Mouse (Mus musculus): ENCODE data around the gene Gm21900. TPM values are rescaled to one million over a fixed set of nuclear protein-coding genes. Genes with fewer than 3 reads are reported as not detected.
"Not testable (repeated sequence)": the region's sequence is repeated elsewhere in the genome, so short reads cannot be mapped to it uniquely, and the experiment has no call there.

Gm21900 gene
- total RNA-seq (2014; rRNA removed; ENCODE audit: low replicate concordance), result not detected in 2 replicates
- not detected in 2 replicates for polyA plus RNA-seq (2015; fragmentation: Nextera tagmentation; extraction: Ambion mirVana)

- ATAC-seq (ENCODE audit: insufficient read depth, low read depth); H3K4me3 ChIP-seq (ENCODE audit: low read depth, low read length); H3K4me1 ChIP-seq (ENCODE audit: control insufficient read depth, insufficient read depth); H3K9me3 ChIP-seq (replicated peaks; ENCODE audit: control insufficient read depth, low read length); H3K36me3 ChIP-seq (replicated peaks; ENCODE audit: control insufficient read depth, insufficient read depth, low read length); H3K27me3 ChIP-seq (ENCODE audit: control insufficient read depth, insufficient read depth, low read length); DNase-seq (ENCODE audit: low spot score); H3K4me2 ChIP-seq (ENCODE audit: low read depth, low read length); H3K9ac ChIP-seq (replicated peaks; ENCODE audit: low read depth, low read length); H3K27ac ChIP-seq (ENCODE audit: low read depth): not testable (repeated sequence)
- WGBS, result 69% methylated on average over 3 of the region's 4 CpGs
Measured at GRCm38 (mm10) chrY:10616061-10616460, at the start of gene Gm21900. Gene Gm21900 (plus strand): TSS chrY:10616361.

GRCm38 (mm10) chrY:10643516-10643915 is 27.4 kb downstream of the Gm21900 start:
- not testable (repeated sequence) for H3K27ac ChIP-seq (ENCODE audit: low read depth); H3K9me3 ChIP-seq (replicated peaks; ENCODE audit: control insufficient read depth, low read length); H3K36me3 ChIP-seq (replicated peaks; ENCODE audit: control insufficient read depth, insufficient read depth, low read length); H3K27me3 ChIP-seq (ENCODE audit: control insufficient read depth, insufficient read depth, low read length); H3K9ac ChIP-seq (replicated peaks; ENCODE audit: low read depth, low read length); H3K4me2 ChIP-seq (ENCODE audit: low read depth, low read length); DNase-seq (ENCODE audit: low spot score); ATAC-seq (ENCODE audit: insufficient read depth, low read depth); H3K4me3 ChIP-seq (ENCODE audit: low read depth, low read length); H3K4me1 ChIP-seq (ENCODE audit: control insufficient read depth, insufficient read depth)
- no CpG with 5 or more reads among the region's 25 CpGs for whole genome bisulfite sequencing

Other genes starting within 250 kb of the Gm21900 start
- gene Gm28510, start 203.6 kb upstream of the Gm21900 start, total RNA-seq (2014; rRNA removed; ENCODE audit: low replicate concordance), result not detected in 2 replicates
- not detected in 2 replicates for gene Gm28510, start 203.6 kb upstream of the Gm21900 start, polyA plus RNA-seq (2015; fragmentation: Nextera tagmentation; extraction: Ambion mirVana)
- not detected in 2 replicates for gene Gm20737, start 80.3 kb upstream of the Gm21900 start, total RNA-seq (2014; rRNA removed; ENCODE audit: low replicate concordance)
- not detected in 2 replicates for gene Gm20737, start 80.3 kb upstream of the Gm21900 start, polyA plus RNA-seq (2015; fragmentation: Nextera tagmentation; extraction: Ambion mirVana)
- gene Gm21775, start 62.9 kb upstream of the Gm21900 start, total RNA-seq (2014; rRNA removed; ENCODE audit: low replicate concordance), result not detected in 2 replicates
- not detected in 2 replicates for gene Gm21775, start 62.9 kb upstream of the Gm21900 start, polyA plus RNA-seq (2015; fragmentation: Nextera tagmentation; extraction: Ambion mirVana)
- gene Gm20777, start 136.1 kb downstream of the Gm21900 start, total RNA-seq (2014; rRNA removed; ENCODE audit: low replicate concordance), result not detected in 2 replicates
- not detected in 2 replicates for gene Gm20777, start 136.1 kb downstream of the Gm21900 start, polyA plus RNA-seq (2015; fragmentation: Nextera tagmentation; extraction: Ambion mirVana)